Mouse (Mus musculus) left cerebral cortex, adult 18-20 months (tissue): ENCODE measurements around the gene 3110082I17Rik. TPM values are rescaled to one million over a fixed set of nuclear protein-coding genes. Genes with fewer than 3 reads are reported as not detected.

Source experiments
- DNase-seq, 2 experiments: peaks; one replicate each; pipeline ENCODE4 v3.0.0; 2021 to 2022; ENCODE audit warnings: low spot score in 2 of 2, mixed read lengths in 1 of 2
- total RNA-seq, 2 experiments: library from RNA; stranded (reverse); gene quantifications; 2 replicates each; pipeline ENCODE4 v1.2.3; 2021

The 3110082I17Rik gene
- total RNA-seq, 2 experiments from 2014 or later: 14.1 to 14.6 TPM

- DNase-seq: no peak
These were observed 37.1 kb downstream of the 3110082I17Rik start, which contains the start of gene Gper1 for GRCm38 (mm10) chr5:139423026-139423865. Gene Gper1, plus strand, starts transcription at chr5:139423151.

- DNase-seq: no peak
These were observed 41.7 kb downstream of the 3110082I17Rik start for GRCm38 (mm10) chr5:139418633-139419032.

- no peak for DNase-seq
These were observed 42.2 kb downstream of the 3110082I17Rik start for GRCm38 (mm10) chr5:139418110-139418509.

- no peak for DNase-seq
These were observed 42.8 kb downstream of the 3110082I17Rik start for GRCm38 (mm10) chr5:139417480-139417879.

- no peak for DNase-seq
These were observed 43.4 kb downstream of the 3110082I17Rik start for GRCm38 (mm10) chr5:139416942-139417341.

GRCm38 (mm10) chr5:139415001-139415400, 45.3 kb downstream of the 3110082I17Rik start:
- no peak for DNase-seq

- no peak for DNase-seq
These were observed 46.8 kb downstream of the 3110082I17Rik start for GRCm38 (mm10) chr5:139413545-139413944.

GRCm38 (mm10) chr5:139411665-139412314, 48.5 kb downstream of the 3110082I17Rik start:
- no peak for DNase-seq

GRCm38 (mm10) chr5:139411117-139411516, 49.2 kb downstream of the 3110082I17Rik start:
- no peak for DNase-seq

GRCm38 (mm10) chr5:139410056-139410455, 50.3 kb downstream of the 3110082I17Rik start:
- no peak for DNase-seq

- no peak for DNase-seq
These were observed 50.9 kb downstream of the 3110082I17Rik start for GRCm38 (mm10) chr5:139409412-139409811.

GRCm38 (mm10) chr5:139408511-139408910, 51.8 kb downstream of the 3110082I17Rik start:
- DNase-seq: no peak

- DNase-seq: no peak
These were observed 53.0 kb downstream of the 3110082I17Rik start for GRCm38 (mm10) chr5:139407121-139407885.

- DNase-seq: no peak
These were observed 54.4 kb downstream of the 3110082I17Rik start for GRCm38 (mm10) chr5:139405953-139406352.

- DNase-seq: no peak
These were observed 54.8 kb downstream of the 3110082I17Rik start for GRCm38 (mm10) chr5:139405478-139405877.

- DNase-seq: no peak
These were observed 55.4 kb downstream of the 3110082I17Rik start, which contains the start of gene C130050O18Rik for GRCm38 (mm10) chr5:139404801-139405401. Gene C130050O18Rik, plus strand, starts transcription at chr5:139405280.

GRCm38 (mm10) chr5:139403692-139404260, 56.6 kb downstream of the 3110082I17Rik start:
- DNase-seq: no peak

GRCm38 (mm10) chr5:139402106-139402505, 58.2 kb downstream of the 3110082I17Rik start:
- DNase-seq: no peak

GRCm38 (mm10) chr5:139399991-139400390, 60.3 kb downstream of the 3110082I17Rik start:
- no peak for DNase-seq

GRCm38 (mm10) chr5:139398786-139399185, 61.5 kb downstream of the 3110082I17Rik start:
- no peak for DNase-seq
